Mouse (Mus musculus) CH12.LX (cell line): ENCODE results near the gene Otogl.

Experiments used
- CHD1 ChIP-seq: IDR thresholded peaks from 2 replicates; pipeline ENCODE4 v1.6.1; 2012; ENCODE audit warnings: low read depth, low read length, improper control_type of control experiment, inconsistent platforms
- CHD2 ChIP-seq: IDR thresholded peaks from 2 replicates; pipeline ENCODE4 v1.6.1; 2011; ENCODE audit warnings: low read length, improper control_type of control experiment
- CTCF ChIP-seq, 2 experiments: IDR thresholded peaks in 1 of 2; conservative IDR thresholded peaks in 1 of 2; 2 replicates each; pipeline ENCODE4 v1.5.1; 2011 to 2012; ENCODE audit warnings: low read depth in 2 of 2, low read length in 2 of 2, improper control_type of control experiment in 1 of 2, inconsistent platforms in 1 of 2, mild to moderate bottlenecking in 1 of 2, moderate library complexity in 1 of 2
- ETS1 ChIP-seq: conservative IDR thresholded peaks from 2 replicates; pipeline ENCODE4 v1.6.1; 2012; ENCODE audit warnings: low read depth, mild to moderate bottlenecking, inconsistent platforms, low read length, improper control_type of control experiment, moderate library complexity
- GABPA ChIP-seq: IDR thresholded peaks from 2 replicates; pipeline ENCODE4 v1.6.1; 2012; ENCODE audit warnings: low read depth, low read length, improper control_type of control experiment, inconsistent platforms; ENCODE audit not compliant: insufficient replicate concordance
- JUND ChIP-seq: conservative IDR thresholded peaks from 2 replicates; pipeline ENCODE4 v1.6.1; 2011; ENCODE audit warnings: low read depth, low read length, improper control_type of control experiment
- MAZ ChIP-seq: IDR thresholded peaks from 2 replicates; pipeline ENCODE4 v1.6.1; 2012; ENCODE audit warnings: low read depth, mild to moderate bottlenecking, inconsistent platforms, low read length, improper control_type of control experiment, moderate library complexity
- MYC ChIP-seq: IDR thresholded peaks from 2 replicates; pipeline ENCODE4 v1.6.1; 2011; ENCODE audit warnings: low read depth, mild to moderate bottlenecking, improper control_type of control experiment, low read length
- NRF1 ChIP-seq: IDR thresholded peaks from 2 replicates; pipeline ENCODE4 v1.6.1; 2014; ENCODE audit warnings: low read depth, mild to moderate bottlenecking, inconsistent platforms, low read length, improper control_type of control experiment, moderate library complexity
- POLR2A ChIP-seq: IDR thresholded peaks from 2 replicates; pipeline ENCODE4 v1.6.1; 2011; ENCODE audit warnings: low read depth, mild to moderate bottlenecking, improper control_type of control experiment, low read length
- SMC3 ChIP-seq: IDR thresholded peaks from 2 replicates; pipeline ENCODE4 v1.6.1; 2011; ENCODE audit warnings: low read depth, low read length, improper control_type of control experiment
- TCF12 ChIP-seq: IDR thresholded peaks from 2 replicates; pipeline ENCODE4 v1.6.1; 2014; ENCODE audit warnings: low read depth, mild to moderate bottlenecking, inconsistent platforms, low read length, improper control_type of control experiment
- USF1 ChIP-seq: IDR thresholded peaks from 2 replicates; pipeline ENCODE4 v1.6.1; 2014; ENCODE audit warnings: low read depth, mild to moderate bottlenecking, inconsistent platforms, low read length, improper control_type of control experiment

GRCm38 (mm10) chr10:107905274-107906034 is 6.5 kb downstream of the Otogl start:
- TF ChIP-seq MYC (no peak), ETS1 (no peak), NRF1 (no peak), SMC3 (no peak), CTCF (conservative IDR thresholded peaks at IDR 0.05 in 1 of 2, IDR thresholded peaks at IDR 0.05 in 1 of 2; ENCODE audit: low read depth in 2 of 2, low read length in 2 of 2) (no peak), CHD1 (no peak), POLR2A (no peak), JUND (no peak), GABPA (no peak), CHD2 (no peak), TCF12 (no peak), USF1 (no peak), MAZ (no peak)
